Mouse (Mus musculus) CH12F3 (cell line): Measurements from ENCODE around the gene Fkbpl.

Experiments
- in situ Hi-C: fragments of 300-500 bp; cut with MboI; formaldehyde crosslinking; loops from 2 replicates; pipeline ENCODE4 v1.14.3; 2020; ENCODE audit warnings: low sequenced_read_pairs

Gene Fkbpl

DNA sequence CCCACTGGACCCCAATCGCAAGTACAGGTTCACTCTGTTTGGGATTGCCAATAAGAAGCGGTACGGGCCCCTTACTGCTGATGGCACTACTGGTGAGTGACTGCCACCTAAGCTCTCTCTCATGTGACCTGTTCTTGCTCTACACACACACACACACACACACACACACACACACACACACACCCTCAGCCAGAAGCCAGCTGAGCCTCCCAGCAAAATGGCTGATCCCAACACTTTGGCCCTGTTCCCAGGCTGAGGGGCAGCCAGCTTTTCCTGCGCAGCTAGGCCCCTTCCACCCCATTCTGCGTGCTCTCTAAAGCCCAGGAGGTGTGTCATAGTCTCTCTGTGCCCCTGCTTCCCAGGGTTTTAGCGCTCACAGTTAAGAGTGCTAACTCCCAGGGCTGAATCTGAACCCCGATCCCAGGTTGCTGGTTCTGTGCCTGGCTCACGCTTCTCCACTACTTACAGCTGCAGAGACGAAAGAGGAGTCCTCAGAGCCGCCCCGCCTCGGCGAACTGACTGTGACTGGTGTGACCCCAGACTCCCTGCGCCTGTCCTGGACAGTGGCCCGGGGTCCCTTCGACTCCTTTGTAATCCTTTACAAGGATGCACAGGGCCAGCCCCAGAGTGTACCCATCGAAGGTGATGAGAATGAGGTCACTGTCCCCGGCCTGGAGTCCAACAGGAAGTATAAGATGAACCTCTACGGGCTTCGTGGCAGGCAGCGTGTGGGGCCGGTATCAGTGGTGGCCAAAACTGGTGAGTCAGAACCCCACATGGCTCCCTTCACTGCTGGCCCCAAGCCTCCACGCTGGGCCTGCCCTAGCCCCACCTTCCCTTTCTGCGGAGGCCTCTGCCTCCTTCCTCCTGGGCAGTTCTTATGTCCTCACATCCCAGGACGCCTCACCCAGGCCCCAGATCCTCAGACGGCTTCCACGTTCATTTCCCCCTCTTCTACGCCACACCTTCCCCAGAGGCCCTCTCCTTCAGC is 40.9 kb downstream of the Fkbpl start:
- in situ Hi-C loops = no loop called here

DNA sequence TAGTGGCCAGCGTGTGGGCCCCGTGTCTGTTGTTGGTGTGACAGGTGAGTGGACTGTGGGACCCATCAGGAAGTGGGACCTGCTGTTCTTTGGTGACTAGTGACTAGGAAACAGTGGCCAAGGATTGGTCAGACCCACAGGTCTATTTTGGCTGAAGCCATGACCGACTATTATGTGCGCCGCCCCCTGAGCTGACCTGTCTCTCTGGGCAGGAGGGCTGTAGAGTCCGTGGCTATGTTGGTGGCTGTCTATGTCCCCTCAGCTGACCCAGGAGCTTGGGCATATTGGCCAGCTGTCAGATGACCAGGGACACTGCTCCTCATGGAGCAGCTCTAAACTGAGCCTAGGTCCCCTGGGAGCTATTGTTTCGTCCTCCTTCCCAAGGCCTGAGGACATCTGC is 44.3 kb downstream of the Fkbpl start:
- in situ Hi-C loops = no loop called here

DNA sequence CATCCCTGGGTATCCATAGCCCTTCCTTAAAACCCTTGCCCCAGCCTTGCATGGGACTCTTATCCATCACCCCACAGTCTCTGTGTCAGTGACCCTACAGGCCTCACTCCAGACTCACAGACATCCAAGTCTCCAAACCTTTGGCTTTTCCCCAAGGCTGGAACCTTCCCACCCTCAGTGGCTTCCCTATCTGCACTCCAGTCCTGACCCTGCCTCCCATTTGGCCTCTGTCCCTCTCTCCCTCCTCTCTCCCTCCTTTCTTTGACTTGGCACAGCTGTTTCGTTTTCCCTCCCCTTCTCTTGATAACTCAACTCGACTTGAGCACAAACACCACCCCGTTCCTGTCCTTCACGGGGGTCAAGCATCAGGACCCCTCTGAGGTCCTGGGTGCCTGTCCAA is 45.9 kb downstream of the Fkbpl start:
- in situ Hi-C loops = no loop called here

DNA sequence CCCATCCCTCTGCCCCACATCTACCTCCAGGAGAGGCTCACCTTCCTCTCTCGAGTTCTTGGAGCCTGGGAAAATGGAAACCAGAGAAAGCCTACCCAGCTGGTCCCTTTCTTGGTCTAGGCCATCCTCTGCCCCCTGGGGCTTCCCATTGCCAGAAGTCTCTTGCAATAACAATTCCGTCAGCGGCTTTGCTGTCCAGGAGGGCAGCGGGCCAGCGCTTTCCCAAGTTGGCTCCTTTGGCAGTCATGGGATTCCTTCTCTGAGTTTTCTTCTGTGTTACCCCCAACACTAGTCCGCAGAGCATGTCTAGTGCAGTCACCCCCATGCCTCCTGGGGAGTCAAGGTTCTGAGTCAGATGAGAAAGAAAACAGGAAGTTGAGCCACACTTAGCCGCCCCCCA is 48.3 kb downstream of the Fkbpl start:
- in situ Hi-C loops = no loop called here
